19 mouse cellular contexts compared by ENCODE assay signal in genomic region chr5:66384114-66384513, GRCm38 (mm10).
A peak's percentile ranks its signal among the peaks of the same experiment; 100 is the strongest.
DNase-seq lines count a peak whose midpoint lies in the region; ATAC-seq and TF ChIP-seq lines count a peak whose summit lies in the region.
"Had no signal": no experiment of that assay in that cellular context is flagged by ENCODE, and none has a peak within 500 bp of the region (broad histone marks: within the 10 kb centered on the region; RNA-seq: fewer than 3 reads in every experiment).

No protein-coding gene starts in this region.

- H3K9me3 ChIP-seq in hindbrain, embryonic 15.5 days, result no peaks in the 10 kb centered on the region
- no peaks in the 10 kb centered on the region for H3K9me3 ChIP-seq in hindbrain, embryonic 10.5 days
- no peaks in the 10 kb centered on the region for H3K9me3 ChIP-seq in kidney, embryonic 16.5 days (ENCODE audit: low read length)
- no peaks in the 10 kb centered on the region for H3K9me3 ChIP-seq in limb, embryonic 14.5 days (ENCODE audit: control insufficient read depth, low read length)
- H3K9me3 ChIP-seq: forebrain, embryonic 13.5 days; liver, embryonic 15.5 days had no signal

- no peak overlapping the region for H3K9ac ChIP-seq in hindbrain, embryonic 15.5 days
- no peak overlapping the region for H3K9ac ChIP-seq in kidney, embryonic 16.5 days (replicated peaks; ENCODE audit: low read length)
- H3K9ac ChIP-seq in limb, embryonic 14.5 days (ENCODE audit: low read depth, low read length, severe bottlenecking), result no peak overlapping the region
- H3K9ac ChIP-seq: forebrain, embryonic 13.5 days; liver, embryonic 15.5 days had no signal

- no peak for TF ChIP-seq CTCF in left cerebral cortex, adult 2 months (IDR thresholded peaks at IDR 0.05)

- no peak for TF ChIP-seq POLR2A in limb, embryonic 14.5 days (IDR thresholded peaks at IDR 0.05; ENCODE audit: borderline replicate concordance, extremely low read depth, insufficient read depth, insufficient read length)

- H3K27me3 ChIP-seq in hindbrain, embryonic 15.5 days, result no peaks in the 10 kb centered on the region
- no peaks in the 10 kb centered on the region for H3K27me3 ChIP-seq in hindbrain, embryonic 10.5 days (ENCODE audit: insufficient read depth, poor library complexity, severe bottlenecking)
- no peaks in the 10 kb centered on the region for H3K27me3 ChIP-seq in kidney, embryonic 16.5 days (ENCODE audit: insufficient read depth, low read length)
- no peaks in the 10 kb centered on the region for H3K27me3 ChIP-seq in limb, embryonic 14.5 days (ENCODE audit: control insufficient read depth, insufficient read depth, low read length)
- H3K27me3 ChIP-seq: forebrain, embryonic 13.5 days; liver, embryonic 15.5 days had no signal

- H3K36me3 ChIP-seq in hindbrain, embryonic 15.5 days, result no peaks in the 10 kb centered on the region
- no peaks in the 10 kb centered on the region for H3K36me3 ChIP-seq in hindbrain, embryonic 10.5 days
- no peaks in the 10 kb centered on the region for H3K36me3 ChIP-seq in kidney, embryonic 16.5 days (ENCODE audit: insufficient read depth, low read length)
- 0 out of 2 replicates have a peak, but pooled peaks cover 5% of the 10 kb centered on the region for H3K36me3 ChIP-seq in limb, embryonic 14.5 days (ENCODE audit: control insufficient read depth, insufficient read depth, low read length)
- H3K36me3 ChIP-seq: liver, embryonic 15.5 days had no signal

- 0 out of 2 replicates have a peak overlapping the region, but pooled peaks have one; percentile 2 for H3K27ac ChIP-seq in hindbrain, embryonic 15.5 days (replicated peaks)
- H3K27ac ChIP-seq in hindbrain, embryonic 10.5 days, result no peak overlapping the region
- H3K27ac ChIP-seq in kidney, embryonic 16.5 days (ENCODE audit: low read length), result no peak overlapping the region
- H3K27ac ChIP-seq in limb, embryonic 14.5 days (replicated peaks; ENCODE audit: low read depth, low read length), result no peak overlapping the region
- H3K27ac ChIP-seq in left cerebral cortex, adult 2 months, result no peak overlapping the region
- H3K27ac ChIP-seq: forebrain, embryonic 13.5 days; kidney, postnatal 0 days; liver, embryonic 15.5 days had no signal

- peaks cover 38% of the 10 kb centered on the region for H3K4me1 ChIP-seq in hindbrain, embryonic 15.5 days (replicated peaks)
- peaks cover 14% of the 10 kb centered on the region for H3K4me1 ChIP-seq in hindbrain, embryonic 10.5 days (replicated peaks)
- H3K4me1 ChIP-seq in kidney, embryonic 16.5 days (ENCODE audit: insufficient read depth, low read length), result no peaks in the 10 kb centered on the region; the same call in 1 of the 2 replicates
- peaks cover 4% of the 10 kb centered on the region; the same call in 1 of the 2 replicates for H3K4me1 ChIP-seq in limb, embryonic 14.5 days (ENCODE audit: control insufficient read depth, insufficient read depth, low read length)
- H3K4me1 ChIP-seq: liver, embryonic 15.5 days had no signal

- H3K4me3 ChIP-seq in hindbrain, embryonic 15.5 days, result no peak overlapping the region
- H3K4me3 ChIP-seq in hindbrain, embryonic 10.5 days, result no peak overlapping the region
- no peak overlapping the region for H3K4me3 ChIP-seq in kidney, embryonic 16.5 days (ENCODE audit: low read length)
- H3K4me3 ChIP-seq in limb, embryonic 14.5 days (replicated peaks; ENCODE audit: low read length), result no peak overlapping the region
- no peak overlapping the region for H3K4me3 ChIP-seq in left cerebral cortex, adult 2 months
- H3K4me3 ChIP-seq: forebrain, embryonic 13.5 days; liver, embryonic 15.5 days had no signal

- WGBS in hindbrain, embryonic 15.5 days, result 76% methylated on average over 5 of the region's 5 CpGs
- 86% methylated on average over 5 of the region's 5 CpGs for WGBS in hindbrain, embryonic 10.5 days
- WGBS in kidney, embryonic 16.5 days, result 45% methylated on average over 5 of the region's 5 CpGs
- WGBS in limb, embryonic 14.5 days, result 74% methylated on average over 5 of the region's 5 CpGs

- H3K4me2 ChIP-seq in hindbrain, embryonic 15.5 days, result no peak overlapping the region
- no peak overlapping the region for H3K4me2 ChIP-seq in kidney, embryonic 16.5 days (replicated peaks; ENCODE audit: low read depth, low read length)
- no peak overlapping the region for H3K4me2 ChIP-seq in limb, embryonic 14.5 days (replicated peaks; ENCODE audit: low read depth, low read length, severe bottlenecking)
- H3K4me2 ChIP-seq: forebrain, embryonic 13.5 days; liver, embryonic 15.5 days; midbrain, embryonic 11.5 days had no signal

- intact Hi-C loops in heart, postnatal 25 days (cut with DNase I), result no loop called here
- intact Hi-C loops in left cerebral cortex, adult 2 months (cut with DNase I), result loop anchor here (10.0 kb wide), 1 partner anchor 621 kb away; no protein-coding TSS in a partner anchor

- ATAC-seq in hindbrain, embryonic 15.5 days (ENCODE audit: low FRiP score, low read depth), result no peak
- ATAC-seq in kidney, embryonic 16.5 days (ENCODE audit: low FRiP score, low TSS enrichment), result peak; percentile 39; the same call in 1 of the 2 replicates
- peak; percentile 79 for ATAC-seq in limb, embryonic 14.5 days (ENCODE audit: low FRiP score, low read depth)
- ATAC-seq: forebrain, embryonic 13.5 days; intestine, postnatal 0 days had no signal

- no peak for DNase-seq in hindbrain, embryonic 10.5 days (ENCODE audit: low spot score)
- DNase-seq in kidney, adult 11 months, result no peak
- DNase-seq in MN1 (ENCODE audit: low spot score), result peak; percentile 21
- peak; percentile 72 for DNase-seq in limb, embryonic 14.5 days (ENCODE audit: low spot score)
- DNase-seq in heart, postnatal 25 days (ENCODE audit: low spot score), result no peak
- no peak for DNase-seq in left cerebral cortex, adult 2 months (ENCODE audit: extremely low spot score in 1 of 2, low spot score in 2 of 2)
- DNase-seq: adrenal gland, postnatal 25 days; gastrocnemius, postnatal 10 days; layer of hippocampus, adult 9-11 months; liver; lung, postnatal 36 days; thymus, postnatal 4 days had no signal

Comparison
In these comparisons a context has a peak if more than half of its experiments do, and no peak if none do; other contexts are left out.
1. DNase-seq: peak in MN1 (single experiment) and limb, embryonic 14.5 days (single experiment); none in hindbrain, embryonic 10.5 days (single experiment), kidney, adult 11 months (single experiment), heart, postnatal 25 days (single experiment) and left cerebral cortex, adult 2 months (0 of 2).